Mouse (Mus musculus) brown adipose tissue, adult 24 weeks (tissue): ENCODE results near the gene Cdkal1. TPM values are rescaled to one million over a fixed set of nuclear protein-coding genes. Genes with fewer than 3 reads are reported as not detected.

ENCODE experiments used
- H3K27ac ChIP-seq: fragments of 200-500 bp; replicated peaks from 2 replicates; pipeline ENCODE4 v1.5.1; 2012; ENCODE audit warnings: low read depth, mild to moderate bottlenecking, low read length
- H3K4me1 ChIP-seq: fragments of 200-500 bp; 2 replicates; pipeline ENCODE4 v1.6.1; 2012; ENCODE audit warnings: low read length, mixed read lengths; ENCODE audit not compliant: control insufficient read depth, insufficient read depth, insufficient read length
- H3K4me3 ChIP-seq: fragments of 200-500 bp; 2 replicates; pipeline ENCODE4 v1.5.1; 2012; ENCODE audit warnings: low read depth, mild to moderate bottlenecking, low read length, moderate library complexity; ENCODE audit not compliant: insufficient read depth
- polyA plus RNA-seq: library from polyadenylated mRNA; stranded (reverse); fragments of >200 nt; gene quantifications from 2 replicates; pipeline ENCODE4 v1.2.4, GENCODE M21; 2012; ENCODE audit not compliant: missing spikeins, insufficient read depth, insufficient read length

Cdkal1 gene
- polyA plus RNA-seq, 1 experiment = 9.5 TPM

DNA sequence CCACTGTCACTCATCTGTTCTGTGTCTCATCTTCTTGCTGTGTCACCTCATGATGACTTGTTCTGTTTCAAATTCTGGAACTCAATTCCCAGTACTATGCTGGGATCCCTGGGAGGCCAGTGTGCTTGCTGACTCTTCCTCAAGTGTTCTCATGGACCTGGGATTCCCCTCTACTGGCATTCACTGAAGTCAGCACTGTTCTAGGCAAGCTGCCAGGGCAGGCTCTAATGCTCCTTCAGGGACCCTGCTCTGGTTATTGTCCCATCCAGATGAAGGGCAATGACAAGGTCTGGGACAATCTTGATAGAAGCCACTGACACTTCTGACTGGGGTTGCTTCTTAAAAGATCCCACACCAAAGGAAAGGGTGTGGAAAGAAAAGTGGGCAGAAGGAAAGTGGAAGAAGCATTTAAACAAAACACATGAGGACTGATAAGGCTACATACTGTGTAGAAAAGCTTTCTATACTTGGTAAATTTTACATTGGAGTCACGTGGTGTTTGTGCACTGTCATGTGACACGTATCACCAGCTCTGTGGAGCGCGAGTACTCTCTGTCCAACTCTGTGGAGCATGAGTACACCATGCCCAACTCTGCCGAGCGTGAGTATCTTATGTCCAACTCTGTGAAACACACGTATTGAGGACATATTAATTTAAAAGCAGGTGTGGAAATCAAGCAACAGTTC is 227.9 kb downstream of the Cdkal1 start:
- Histone ChIP-seq H3K4me3 (no peak overlapping the region), H3K4me1 (peaks cover 10% of the 10 kb centered on the region), H3K27ac (no peak overlapping the region)

DNA sequence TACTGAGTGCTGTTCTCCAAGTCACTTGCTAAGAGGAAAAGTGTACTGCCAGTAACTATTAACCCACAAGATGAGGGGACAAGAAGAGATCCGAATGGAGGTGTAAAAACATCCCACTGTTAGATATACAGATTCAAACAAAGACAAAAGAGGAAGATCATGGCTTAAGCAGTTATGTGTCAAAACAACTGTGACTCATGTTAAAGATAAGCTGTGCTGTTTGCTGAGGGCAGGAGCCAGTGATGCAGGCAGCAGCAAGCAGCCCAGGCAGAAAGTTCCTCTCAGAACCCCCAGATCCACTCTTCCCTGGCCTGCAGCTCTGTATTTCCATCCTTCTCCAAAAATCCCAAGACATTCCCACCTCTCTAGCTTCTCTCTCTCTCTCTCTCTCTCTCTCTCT is 230.5 kb downstream of the Cdkal1 start:
- Histone ChIP-seq H3K4me3 (no peak overlapping the region), H3K27ac (no peak overlapping the region), H3K4me1 (peaks cover 10% of the 10 kb centered on the region)

DNA sequence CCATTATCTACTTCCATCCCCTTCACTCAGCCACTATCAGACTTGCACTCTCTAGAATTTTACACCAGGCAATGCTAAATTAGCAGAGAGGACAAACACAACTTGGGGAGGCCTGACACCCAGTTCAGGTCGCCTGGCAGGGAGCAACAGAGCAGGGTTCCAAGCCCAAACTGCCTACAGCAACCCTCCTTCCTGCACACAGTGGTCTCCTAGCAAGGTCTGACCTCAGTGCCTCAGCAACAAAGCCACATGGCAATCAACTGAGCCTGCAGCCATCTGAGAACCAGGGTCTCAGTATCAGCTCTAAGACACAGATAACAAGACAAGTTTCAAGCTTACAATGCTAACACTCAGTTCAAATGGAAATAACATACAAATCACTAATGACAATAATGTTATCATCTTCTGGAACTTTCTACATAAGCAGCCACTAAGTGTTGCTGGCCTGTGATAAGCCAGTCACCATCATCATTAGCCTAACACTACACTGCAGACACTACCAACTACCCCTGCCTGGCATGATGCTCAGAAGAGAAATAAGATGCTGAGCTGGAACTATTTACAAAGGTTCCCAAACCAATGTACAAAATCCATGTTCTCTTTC is 231.7 kb downstream of the Cdkal1 start:
- Histone ChIP-seq H3K27ac (no peak overlapping the region), H3K4me1 (peaks cover 10% of the 10 kb centered on the region), H3K4me3 (no peak overlapping the region)

DNA sequence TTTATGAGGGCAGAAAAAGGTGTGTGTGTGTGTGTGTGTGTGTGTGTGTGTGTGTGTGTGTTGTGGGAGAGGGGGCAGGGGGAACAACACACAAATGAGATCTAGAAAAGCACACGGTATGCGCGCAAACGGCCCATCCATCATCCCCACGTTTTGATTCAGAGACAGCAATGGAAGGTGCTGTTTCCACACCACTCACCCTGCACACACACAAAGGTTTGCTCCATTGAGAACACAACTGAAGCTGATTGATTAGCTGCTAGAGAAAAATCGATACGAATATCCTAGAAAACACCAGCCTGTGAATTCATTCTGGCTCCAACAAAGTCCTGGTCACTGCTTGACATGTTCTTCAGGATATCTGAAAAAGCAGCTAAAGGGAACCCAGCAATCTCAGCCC is 233.6 kb downstream of the Cdkal1 start:
- Histone ChIP-seq H3K27ac (no peak overlapping the region), H3K4me3 (no peak overlapping the region), H3K4me1 (no peaks in the 10 kb centered on the region)

DNA sequence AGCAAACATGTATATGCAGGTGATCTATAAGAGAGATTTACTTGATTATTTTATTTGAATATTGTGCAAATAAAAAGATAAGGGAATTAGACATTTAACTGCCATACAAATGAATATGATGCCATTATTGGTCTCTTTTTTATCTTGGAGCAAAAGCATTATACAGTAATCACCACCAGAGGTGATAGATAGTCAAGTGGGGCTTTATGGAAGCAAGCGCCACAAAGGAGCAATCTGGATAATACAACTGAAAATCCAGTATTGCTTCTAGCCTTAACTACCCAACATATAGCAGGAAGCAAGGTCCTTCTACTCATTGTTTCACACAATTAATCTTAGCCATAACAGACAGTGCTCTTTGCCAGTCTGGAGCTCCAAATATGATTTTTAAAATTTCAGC is 234.1 kb downstream of the Cdkal1 start:
- H3K27ac ChIP-seq = no peak overlapping the region
- no peak overlapping the region for H3K4me3 ChIP-seq
- H3K4me1 ChIP-seq = no peaks in the 10 kb centered on the region

DNA sequence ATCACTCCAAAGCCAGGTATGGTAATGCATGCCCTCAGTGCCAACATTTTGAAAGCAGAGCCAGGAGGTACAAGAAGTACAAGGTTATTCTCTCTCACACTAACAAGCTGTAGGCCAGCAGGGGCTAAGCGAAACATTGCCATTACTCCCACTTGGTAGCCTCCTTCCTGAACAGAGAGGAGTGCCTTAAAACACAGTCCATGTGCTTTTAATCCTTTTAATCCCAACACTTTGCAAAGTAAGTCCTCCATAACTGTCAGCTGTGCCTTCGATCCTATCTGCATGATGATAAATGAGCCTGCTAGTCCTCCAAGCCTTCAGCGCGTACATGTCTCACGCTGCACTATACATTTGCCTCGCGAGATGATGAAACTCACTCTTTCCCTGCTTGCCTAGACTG is 234.6 kb downstream of the Cdkal1 start:
- H3K27ac ChIP-seq = no peak overlapping the region
- no peaks in the 10 kb centered on the region for H3K4me1 ChIP-seq
- H3K4me3 ChIP-seq = no peak overlapping the region

DNA sequence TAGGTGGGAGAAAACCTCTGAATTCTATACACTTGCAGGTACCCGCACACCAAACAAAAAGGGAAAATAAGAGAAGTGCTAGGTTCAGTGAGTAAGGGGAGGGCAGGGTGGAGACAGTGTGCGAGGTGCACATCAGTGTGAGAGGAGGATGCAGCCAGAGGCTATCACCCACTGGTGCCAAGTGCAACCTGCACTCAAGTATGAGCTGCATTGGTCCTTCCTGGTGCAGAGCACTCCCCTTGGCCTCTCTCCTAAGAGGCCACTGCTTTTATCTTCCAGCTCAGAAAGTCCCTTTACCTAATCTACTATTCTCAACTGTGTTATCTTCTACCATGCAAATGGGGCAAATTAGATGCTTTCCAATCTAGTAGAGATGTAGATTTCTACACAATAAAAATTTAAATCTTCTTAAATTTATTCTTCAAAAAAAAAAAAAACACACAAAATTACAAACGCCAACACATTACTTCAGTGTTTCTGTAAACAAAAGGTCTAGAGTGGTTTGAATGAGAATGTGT is 238.8 kb downstream of the Cdkal1 start:
- Histone ChIP-seq H3K27ac (no peak overlapping the region), H3K4me1 (no peaks in the 10 kb centered on the region)

DNA sequence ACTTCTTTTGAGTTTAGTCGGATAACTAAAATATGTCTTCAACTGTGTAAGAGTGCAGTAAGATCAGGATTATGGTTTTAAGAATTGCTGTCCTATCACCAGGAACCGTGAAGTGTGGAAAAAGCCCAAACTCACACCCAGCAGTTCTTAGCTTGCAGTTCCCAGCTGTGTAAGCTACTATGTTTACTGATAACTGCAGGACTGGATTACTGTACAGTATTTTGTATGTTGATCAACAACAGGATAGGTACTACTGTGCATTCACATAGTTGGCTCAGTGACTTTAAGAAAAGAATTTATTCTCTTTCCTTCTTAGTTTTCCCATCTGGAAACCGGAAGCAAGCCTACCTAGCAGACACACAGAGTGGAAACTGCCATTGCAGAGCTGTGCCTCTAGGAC is 239.5 kb downstream of the Cdkal1 start:
- Histone ChIP-seq H3K27ac (no peak overlapping the region), H3K4me1 (no peaks in the 10 kb centered on the region), H3K4me3 (no peak overlapping the region)

More for the DNA sequence above, 238.8 kb downstream of the Cdkal1 start:
- no peak overlapping the region for H3K4me3 ChIP-seq

DNA sequence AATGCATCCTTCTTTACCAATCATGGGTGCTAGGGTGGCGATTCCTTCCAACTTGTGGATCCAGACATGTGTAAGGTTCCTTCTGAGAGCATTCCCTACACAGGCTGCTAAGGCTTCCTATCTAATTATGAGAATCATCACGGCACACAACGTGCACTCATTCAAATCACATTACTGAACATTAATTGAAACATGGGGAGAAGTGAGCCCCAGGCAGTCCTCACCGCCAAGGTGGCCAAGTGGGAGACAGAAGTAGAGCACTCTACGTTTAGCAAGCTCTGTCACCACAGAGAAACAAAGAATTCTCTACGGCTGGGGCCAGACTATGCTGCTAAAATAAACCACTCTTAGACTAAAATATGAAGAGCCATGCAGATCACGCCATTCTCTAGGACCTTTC is 240.4 kb downstream of the Cdkal1 start:
- H3K27ac ChIP-seq = no peak overlapping the region
- H3K4me3 ChIP-seq = no peak overlapping the region
- no peaks in the 10 kb centered on the region for H3K4me1 ChIP-seq

DNA sequence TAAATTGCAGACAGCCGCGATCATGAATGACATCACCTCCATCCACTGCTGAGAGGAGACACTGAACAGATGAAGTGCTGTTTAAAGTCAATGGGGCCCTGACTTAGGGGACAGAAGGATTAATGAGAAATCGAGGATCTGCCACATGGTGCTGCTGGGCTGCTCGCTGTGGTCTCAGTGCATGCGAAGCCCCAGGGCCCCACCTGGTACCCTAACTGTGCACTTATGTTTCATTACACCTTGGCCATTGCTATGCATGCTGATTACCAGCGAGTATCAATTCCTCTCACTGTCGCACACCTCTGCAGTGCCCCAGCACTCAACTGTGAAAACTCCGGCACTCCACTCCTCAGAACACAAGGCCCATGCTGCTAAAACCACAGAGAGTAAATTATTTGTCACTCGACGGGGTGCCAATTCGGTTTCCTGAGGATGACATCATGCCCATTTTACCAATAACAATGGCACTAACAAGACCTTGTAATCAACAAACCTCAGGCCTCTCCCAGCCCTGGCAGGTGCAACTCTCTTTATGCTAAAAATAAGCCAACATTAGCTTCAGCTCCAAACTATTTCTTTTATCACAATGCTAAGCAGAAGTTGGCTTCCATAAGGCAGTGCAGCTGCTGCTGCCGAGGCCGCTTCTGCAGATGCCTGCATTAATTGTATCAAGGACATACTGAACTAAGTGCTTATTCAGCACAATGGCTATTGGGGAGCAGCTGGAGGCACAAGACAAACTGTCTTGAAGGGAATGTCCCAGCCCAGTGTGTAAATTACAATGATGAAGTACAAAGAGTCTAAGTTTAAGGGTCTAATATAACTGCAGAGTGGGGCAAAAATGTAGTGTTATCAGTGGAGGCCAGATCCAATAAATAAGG is 245.2 kb downstream of the Cdkal1 start:
- no peak overlapping the region for H3K4me3 ChIP-seq
- H3K27ac ChIP-seq = no peak overlapping the region
- no peaks in the 10 kb centered on the region for H3K4me1 ChIP-seq

DNA sequence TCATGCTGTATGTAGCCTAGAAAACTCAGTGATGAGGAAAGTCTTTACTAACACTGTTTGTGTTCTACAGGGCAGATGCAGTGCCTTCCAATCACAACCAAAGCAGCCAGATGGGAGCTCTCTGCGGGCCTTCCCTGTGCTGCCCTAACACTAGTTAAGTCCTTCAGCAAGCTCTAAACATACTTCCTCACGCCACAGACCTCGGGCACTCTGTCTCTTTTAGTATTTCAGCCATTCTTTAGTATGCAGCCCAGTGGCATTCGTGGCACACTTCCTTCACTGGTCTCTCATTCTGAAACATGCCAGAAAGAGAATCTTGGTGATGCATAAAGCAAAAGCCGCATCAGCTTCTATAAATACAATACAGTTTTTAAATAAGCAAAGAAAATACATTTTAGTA is 246.0 kb downstream of the Cdkal1 start:
- Histone ChIP-seq H3K27ac (no peak overlapping the region), H3K4me3 (no peak overlapping the region), H3K4me1 (no peaks in the 10 kb centered on the region)

DNA sequence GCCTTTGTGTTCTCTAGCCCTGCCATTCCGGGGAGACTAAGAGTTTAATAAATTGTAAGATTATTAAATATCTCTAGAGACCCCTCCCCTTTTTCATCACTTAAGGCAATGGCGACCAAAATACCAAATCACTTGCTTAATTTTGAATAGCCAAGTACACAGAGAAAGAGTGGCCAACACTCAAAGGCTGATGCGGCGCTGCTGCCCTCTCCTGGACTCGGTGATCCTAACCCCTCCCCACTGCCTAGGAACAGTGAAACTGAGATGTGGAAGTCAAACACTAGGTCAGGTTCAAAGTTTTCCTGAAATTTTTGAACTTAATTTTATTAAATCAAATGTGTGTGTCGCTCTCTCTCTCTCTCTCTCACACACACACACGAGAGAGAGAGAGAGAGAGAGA is 251.2 kb downstream of the Cdkal1 start:
- no peak overlapping the region for H3K27ac ChIP-seq
- no peaks in the 10 kb centered on the region; the same call in 1 of the 2 replicates for H3K4me1 ChIP-seq
- H3K4me3 ChIP-seq = no peak overlapping the region

DNA sequence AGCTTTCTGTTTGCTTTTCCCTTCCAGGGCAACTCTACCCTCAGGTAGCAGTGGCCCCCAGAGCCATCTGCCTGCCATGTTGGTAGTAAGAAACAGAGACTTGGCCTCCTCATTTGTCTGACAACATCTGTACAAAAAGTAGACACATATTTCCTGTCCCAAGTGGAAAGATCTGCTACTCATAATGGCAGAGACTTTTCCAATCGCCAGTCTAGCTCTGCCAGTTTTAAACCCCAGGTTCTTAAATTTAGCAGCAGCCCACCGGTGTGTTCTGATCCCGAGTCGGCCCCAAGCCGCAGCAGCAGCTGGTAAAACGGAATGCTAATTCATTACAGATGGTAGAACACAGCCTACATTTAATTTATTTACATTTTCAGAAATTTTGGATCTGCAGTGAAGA is 251.9 kb downstream of the Cdkal1 start:
- no peaks in the 10 kb centered on the region; the same call in 1 of the 2 replicates for H3K4me1 ChIP-seq
- H3K4me3 ChIP-seq = no peak overlapping the region
- no peak overlapping the region for H3K27ac ChIP-seq

DNA sequence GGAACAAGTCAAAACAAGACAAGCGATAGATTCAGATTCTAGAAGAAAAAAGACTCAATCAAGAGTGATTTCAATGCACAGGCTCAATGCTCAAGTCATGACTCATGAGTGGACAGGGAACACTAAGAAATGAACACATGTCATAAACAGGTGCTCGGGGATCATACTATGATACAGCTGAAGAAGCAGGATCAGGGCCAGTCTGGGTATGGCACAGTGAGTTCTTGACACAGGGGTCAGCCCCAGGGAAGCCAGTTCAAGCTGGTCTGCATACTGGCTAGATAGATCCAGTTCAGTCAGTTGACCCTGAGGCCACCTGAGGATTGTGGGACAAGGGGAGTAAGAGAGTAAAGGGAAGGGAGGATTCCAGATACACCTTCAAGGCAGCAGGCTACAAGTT is 254.4 kb downstream of the Cdkal1 start:
- Histone ChIP-seq H3K4me3 (no peak overlapping the region), H3K27ac (no peak overlapping the region), H3K4me1 (no peaks in the 10 kb centered on the region; the same call in 1 of the 2 replicates)

DNA sequence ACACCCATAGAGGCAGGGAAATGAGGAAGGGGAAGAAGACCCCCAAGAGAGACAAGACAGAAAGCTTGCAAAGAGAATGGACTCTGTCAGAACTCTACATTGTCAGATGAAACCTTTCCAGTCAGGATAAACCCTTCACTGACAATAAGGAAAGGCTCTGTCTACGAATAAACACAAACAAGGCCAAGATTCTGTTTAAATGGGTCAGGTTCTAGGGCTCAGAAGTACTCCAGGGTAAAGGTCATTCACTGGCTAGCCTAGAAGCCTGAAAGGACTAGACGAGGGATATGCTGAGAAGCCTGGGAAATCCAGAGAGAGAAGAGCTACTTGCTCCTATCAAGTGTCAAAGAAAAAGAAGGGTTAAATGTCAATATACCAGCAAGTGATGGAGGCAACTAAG is 255.8 kb downstream of the Cdkal1 start:
- Histone ChIP-seq H3K4me3 (no peak overlapping the region), H3K4me1 (no peaks in the 10 kb centered on the region; the same call in 1 of the 2 replicates), H3K27ac (no peak overlapping the region; the same call in 1 of the 2 replicates)
